Mouse (Mus musculus) adrenal gland, adult 8-10 months (tissue): ENCODE data around the gene Thoc7. TPM values are rescaled to one million over a fixed set of nuclear protein-coding genes. Genes with fewer than 3 reads are reported as not detected.

Experiments
- DNase-seq: peaks from one replicate; pipeline ENCODE4 v3.0.0; 2022
- total RNA-seq, 4 experiments: library from RNA; stranded (reverse); gene quantifications; 2 replicates each; pipeline ENCODE4 v1.2.4; 2022

Thoc7 gene
- total RNA-seq, 4 experiments from 2014 or later = 88.6 to 105 (median 93.3) TPM

DNA sequence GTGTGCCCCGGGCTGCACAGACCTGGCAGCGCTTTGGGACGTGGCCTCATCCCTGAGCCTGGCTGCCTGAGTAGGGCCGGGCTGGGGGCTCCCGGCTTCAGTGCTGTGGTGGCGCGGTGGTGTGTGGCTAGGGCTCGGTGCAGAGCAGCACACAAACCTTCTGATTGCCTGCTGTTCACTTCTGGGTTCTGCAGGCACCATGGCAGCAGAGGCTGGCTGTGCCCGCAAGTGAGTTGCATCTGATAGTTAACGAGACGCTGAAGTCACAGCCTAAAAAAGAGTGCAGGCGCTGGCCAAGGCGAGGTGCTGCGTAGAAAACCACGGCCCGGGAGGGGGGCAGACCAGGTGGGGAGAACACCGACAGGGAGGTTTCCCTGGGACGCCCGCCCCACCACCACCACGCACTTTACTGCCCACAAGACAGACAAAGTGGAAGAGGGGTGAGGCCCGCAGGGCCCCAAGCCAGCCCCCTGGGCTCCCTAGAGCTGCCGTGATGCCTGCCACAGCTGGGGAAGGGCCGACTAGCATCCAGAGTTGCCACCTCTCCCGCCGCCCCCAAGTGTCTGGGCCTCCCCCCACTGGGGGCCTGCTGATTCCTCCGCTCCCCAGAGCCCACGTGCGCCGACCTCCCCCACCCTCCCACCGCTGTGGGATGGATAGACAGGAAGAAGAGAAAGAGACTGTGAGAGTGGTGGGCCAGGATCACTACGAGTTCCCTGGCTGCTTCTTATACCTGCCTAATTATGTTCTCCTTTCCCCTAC is 28.2 kb downstream of the Thoc7 start:
- DNase-seq = no peak

DNA sequence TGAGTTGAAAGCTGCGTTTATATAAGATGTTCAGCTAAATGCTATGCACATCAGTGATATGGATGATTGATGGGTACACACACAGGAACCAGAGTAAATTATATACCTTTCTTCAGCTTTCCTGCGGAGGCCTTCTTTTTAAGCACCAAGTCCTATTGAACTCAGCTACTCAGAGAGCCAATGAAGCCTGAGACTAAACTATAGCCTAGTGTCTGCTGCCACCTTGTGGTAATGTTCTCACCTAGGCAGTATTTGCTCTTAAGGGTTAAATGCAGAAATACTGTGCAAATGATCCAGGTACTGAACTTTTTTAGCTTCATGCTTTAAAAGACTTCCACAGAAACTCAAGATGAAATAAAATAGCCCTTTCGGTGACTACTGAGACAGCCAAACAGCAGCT is 44.0 kb downstream of the Thoc7 start:
- DNase-seq = peak; percentile 7

DNA sequence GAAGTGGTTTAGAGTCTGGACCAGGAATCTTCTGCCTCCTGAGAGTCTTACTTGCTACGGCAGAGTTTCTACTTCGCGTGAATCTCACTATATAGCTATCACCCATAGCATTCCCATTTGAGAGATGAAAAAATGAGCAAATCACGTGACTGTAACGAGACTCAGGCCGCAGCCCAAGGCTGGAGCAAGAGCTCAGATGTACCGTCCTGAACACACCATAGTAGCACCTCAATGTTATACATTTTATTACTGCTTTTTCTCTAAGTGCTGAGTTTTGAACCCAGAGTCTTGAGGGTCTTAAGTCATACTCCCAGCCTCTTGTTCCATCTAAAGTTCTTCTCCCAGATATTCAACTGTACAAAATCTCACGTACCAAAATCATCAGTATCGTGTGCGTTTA is 44.4 kb downstream of the Thoc7 start:
- no peak for DNase-seq

DNA sequence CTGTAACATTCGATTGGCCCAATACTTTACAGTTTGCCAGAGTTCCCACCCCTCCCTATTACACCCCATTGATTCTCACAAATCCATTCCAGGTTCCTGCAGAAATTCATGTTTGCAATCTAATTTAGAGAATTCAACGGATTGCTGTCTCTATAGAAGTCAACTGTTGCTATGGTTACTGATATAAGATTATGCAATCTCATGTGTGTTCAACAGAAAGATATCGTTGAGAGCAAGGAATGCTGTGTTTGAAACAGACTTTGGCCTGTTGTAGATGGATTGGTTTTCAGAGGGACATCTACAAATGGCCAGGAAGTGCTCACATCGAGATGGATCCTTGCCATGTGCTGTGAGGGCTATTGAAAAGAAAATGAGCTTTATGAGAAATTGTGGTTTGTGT is 46.4 kb downstream of the Thoc7 start:
- no peak for DNase-seq

DNA sequence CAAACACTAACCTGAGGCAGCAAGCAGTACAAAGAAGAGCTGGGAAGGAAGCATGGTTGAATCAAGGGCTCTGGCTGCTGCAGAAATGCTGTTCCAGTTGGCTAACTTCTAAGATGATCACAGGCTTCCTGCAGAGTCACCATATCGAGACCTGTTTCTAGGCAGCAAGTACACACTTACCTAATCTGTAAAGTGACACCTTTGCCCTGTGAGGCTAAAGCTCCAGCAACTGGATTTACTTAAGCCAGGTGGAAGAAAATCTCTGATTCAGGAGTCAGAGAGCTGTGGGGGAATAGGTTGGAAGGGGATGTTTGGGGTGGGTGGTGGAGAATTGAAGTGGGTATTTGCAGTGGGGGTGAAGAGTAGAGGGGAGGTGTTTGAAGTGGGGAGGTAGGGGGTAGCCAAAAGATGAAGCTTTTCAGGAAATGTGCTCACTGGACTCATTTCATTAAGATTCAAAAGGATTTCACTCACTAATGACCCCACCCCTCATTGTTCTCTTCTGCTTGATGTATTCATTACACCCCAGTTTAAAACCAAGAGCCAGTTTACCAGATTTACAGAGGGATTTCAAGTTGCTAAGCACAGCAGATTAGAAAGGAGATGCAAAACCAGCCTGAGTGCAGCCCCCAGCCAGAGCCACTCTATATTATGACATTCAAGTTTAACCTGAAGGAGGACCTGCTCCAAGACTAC is 47.1 kb downstream of the Thoc7 start, which contains the start of gene Gm281:
Gene Gm281, minus strand, starts transcription at position 92 of the 696 bp plus-strand sequence.
- DNase-seq = no peak

DNA sequence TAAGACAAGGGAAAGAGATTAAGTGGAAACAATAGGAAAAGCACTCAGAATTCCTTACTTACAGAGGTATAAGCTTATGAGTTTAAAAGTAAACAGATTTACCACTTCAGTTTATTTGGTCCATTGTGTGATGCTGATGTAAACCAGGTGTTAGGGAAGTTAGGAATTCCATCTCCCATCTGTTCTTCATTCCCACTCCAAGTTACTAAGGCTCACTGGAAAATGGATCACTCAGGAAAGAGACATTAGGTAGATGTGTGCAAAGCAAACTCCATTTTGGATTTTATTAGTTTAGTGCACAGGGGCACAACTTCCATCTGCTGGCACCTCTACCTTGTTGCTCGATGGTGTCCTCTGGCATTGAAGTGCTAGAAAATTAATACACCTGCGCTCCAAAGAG is 51.5 kb downstream of the Thoc7 start:
- DNase-seq = no peak

DNA sequence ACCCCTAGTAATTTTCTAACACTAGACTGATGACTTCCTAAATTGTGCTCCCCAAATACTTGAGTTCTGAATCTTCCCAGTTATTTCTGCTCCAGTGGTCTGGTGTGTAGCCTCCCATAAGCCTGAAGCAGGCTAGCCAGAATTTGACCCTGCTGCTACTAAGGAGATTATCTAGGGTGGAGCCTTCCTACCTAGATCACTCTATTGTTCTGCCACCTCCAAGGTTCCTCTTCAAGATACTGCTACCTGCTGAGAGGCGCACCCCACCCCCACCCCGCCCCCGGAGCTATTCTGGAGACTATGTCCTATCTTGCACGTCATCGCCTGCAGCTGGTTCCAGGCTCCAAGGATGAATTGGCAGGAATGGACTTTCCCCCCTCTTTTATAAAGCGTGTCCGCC is 54.5 kb downstream of the Thoc7 start:
- DNase-seq = no peak

DNA sequence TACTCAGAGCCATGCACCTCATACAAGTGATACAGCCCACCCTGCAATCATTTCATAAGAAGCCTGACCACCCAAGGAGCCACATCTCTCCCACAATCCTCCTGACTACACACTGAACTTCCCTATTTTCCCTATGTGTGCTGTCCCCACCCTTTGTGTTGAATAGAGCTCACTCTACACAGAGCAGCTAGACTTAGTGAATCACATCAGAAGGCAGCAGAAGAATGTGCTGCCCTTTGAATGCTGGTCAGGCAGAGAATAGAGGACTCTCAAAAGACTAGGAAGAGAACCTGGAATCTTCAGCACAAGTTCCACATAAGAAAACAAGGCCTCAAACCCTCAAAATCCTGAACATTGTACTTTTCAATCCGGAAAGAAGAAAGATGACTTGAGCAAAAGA is 55.2 kb downstream of the Thoc7 start:
- DNase-seq = no peak

DNA sequence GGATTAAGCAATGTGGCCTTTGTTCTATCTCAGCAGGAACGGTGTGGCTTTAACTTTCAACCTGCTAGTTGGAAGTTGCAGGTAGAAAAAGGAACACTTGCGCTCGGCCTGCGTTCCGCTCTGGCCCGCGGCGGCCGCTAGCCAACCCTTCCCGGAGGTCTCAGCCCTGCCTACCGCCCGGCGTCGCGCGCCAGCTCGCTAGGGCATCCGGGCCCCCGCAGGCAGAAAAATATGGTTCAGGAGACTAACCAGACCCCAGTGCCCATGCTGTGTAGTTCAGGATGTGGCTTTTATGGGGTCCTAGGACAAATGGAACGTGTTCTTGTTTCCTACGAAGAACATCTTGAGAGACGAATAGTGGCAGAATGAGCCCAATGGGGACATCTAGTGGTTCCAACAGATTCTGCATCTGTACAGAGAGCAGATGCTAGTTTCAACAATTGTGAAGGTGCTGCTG is 60.0 kb downstream of the Thoc7 start:
- peak; percentile 8 for DNase-seq

Other genes starting within 250 kb of the Thoc7 start
- not detected for gene Gm281, start 47.4 kb downstream of the Thoc7 start, total RNA-seq
- gene Atxn7, start 412 bp downstream of the Thoc7 start, total RNA-seq = 10 to 100 TPM; 20.2 to 34.2 (median 26.0) TPM
- 100 to 1,000 TPM; 133 to 144 (median 135) TPM for gene Psmd6, start 159.1 kb upstream of the Thoc7 start, total RNA-seq
- gene Olfr720, start 225.0 kb upstream of the Thoc7 start, total RNA-seq = not detected